Mouse (Mus musculus) embryonic facial prominence, embryonic 15.5 days (tissue): ENCODE data around the gene Trim3. TPM values are rescaled to one million over a fixed set of nuclear protein-coding genes. Genes with fewer than 3 reads are reported as not detected.

Experiments
- ATAC-seq: fragments of 200-750 bp; cut with Nextera tagmentation; 2 replicates; pipeline ENCODE4 v1.8.0; 2017; ENCODE audit warnings: low read depth, moderate TSS enrichment; ENCODE audit not compliant: insufficient number of reproducible peaks, low FRiP score, low TSS enrichment
- H3K27ac ChIP-seq: fragments of 300-500 bp; sonication (generic); replicated peaks from 2 replicates; pipeline ENCODE4 v1.5.1; 2015; ENCODE audit warnings: mild to moderate bottlenecking, inconsistent platforms
- H3K27me3 ChIP-seq: fragments of 300-500 bp; sonication (generic); 2 replicates; pipeline ENCODE4 v1.6.1; 2015; ENCODE audit warnings: inconsistent platforms
- H3K36me3 ChIP-seq: fragments of 300-500 bp; sonication (generic); 2 replicates; pipeline ENCODE4 v1.6.1; 2015; ENCODE audit warnings: mild to moderate bottlenecking, inconsistent platforms
- H3K4me1 ChIP-seq: fragments of 300-500 bp; sonication (generic); 2 replicates; pipeline ENCODE4 v1.6.1; 2015; ENCODE audit warnings: inconsistent platforms
- H3K4me2 ChIP-seq: fragments of 300-500 bp; sonication (generic); replicated peaks from 2 replicates; pipeline ENCODE4 v1.6.1; 2015; ENCODE audit warnings: mild to moderate bottlenecking, inconsistent platforms
- H3K4me3 ChIP-seq: fragments of 300-500 bp; sonication (generic); replicated peaks from 2 replicates; pipeline ENCODE4 v1.5.1; 2015; ENCODE audit warnings: mild to moderate bottlenecking, inconsistent platforms
- H3K9ac ChIP-seq: fragments of 300-500 bp; sonication (generic); 2 replicates; pipeline ENCODE4 v1.6.1; 2015; ENCODE audit warnings: inconsistent platforms
- H3K9me3 ChIP-seq: fragments of 300-500 bp; sonication (generic); replicated peaks from 2 replicates; pipeline ENCODE4 v1.6.1; 2016; ENCODE audit warnings: inconsistent platforms
- WGBS: fragments of 180-500 bp; shearing (Covaris S2); methylation state at CpG from one replicate; pipeline ENCODE4 v1.1.7; 2015; 5-methylcytosine and 5-hydroxymethylcytosine counted together
- polyA plus RNA-seq: library from polyadenylated mRNA; unstranded; fragments of >200 nt; fragmentation: Nextera tagmentation; extraction: Ambion mirVana; gene quantifications from 2 replicates; pipeline ENCODE4 v1.2.1, GENCODE M21; 2015

Trim3 gene
- polyA plus RNA-seq, result 45.2 and 48.1 TPM in 2 replicates

DNA sequence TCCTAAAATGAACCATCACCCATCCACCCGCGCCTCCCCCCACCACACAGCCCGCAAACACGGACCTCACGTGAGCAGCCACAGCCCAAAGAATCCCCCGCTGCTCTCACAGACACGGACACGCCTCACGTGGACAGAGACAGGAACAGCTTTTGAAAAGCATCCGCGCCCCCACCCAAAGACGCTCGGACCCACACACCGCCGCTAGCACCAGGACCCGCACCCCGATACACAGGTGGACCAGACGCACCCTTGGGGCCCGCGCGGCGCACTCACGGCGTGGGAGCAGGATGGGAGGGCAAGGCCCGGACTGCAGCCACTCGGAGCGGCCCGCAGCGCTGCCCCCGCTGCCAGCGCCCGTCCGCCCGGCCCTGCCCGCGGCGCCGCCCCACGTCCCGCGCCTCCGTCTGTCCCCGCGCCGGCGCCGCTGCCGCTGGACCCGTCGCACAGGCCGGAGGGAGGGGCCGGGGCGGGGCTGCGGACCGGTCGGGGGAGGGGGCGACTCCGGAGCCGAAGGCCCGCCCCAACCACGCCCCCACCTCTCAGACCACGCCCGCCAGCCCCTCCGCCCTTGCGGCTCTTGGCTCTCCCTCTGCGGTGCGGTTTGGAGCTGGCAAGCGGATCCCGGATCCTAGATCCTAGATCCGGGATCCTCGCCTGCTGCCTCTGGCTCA lies at the start of gene Trim3:
TSS of gene Trim3 (minus strand) at position 445 of the 674 bp plus-strand sequence.
- H3K4me2 ChIP-seq, result peak within 1 kb of the TSS; percentile 57
- ATAC-seq, result peak; percentile 92
- H3K27ac ChIP-seq, result peak within 1 kb of the TSS; percentile 83
- peak within 1 kb of the TSS; percentile 78 for H3K9ac ChIP-seq
- H3K27me3 ChIP-seq, result no peaks in the 10 kb centered on the region
- no peaks in the 10 kb centered on the region for H3K9me3 ChIP-seq
- under 1% methylated on average over 60 of the region's 71 CpGs for WGBS
- peak within 1 kb of the TSS; percentile 93 for H3K4me3 ChIP-seq
- H3K4me1 ChIP-seq, result peaks cover 45% of the 10 kb centered on the region
- peaks cover 29% of the 10 kb centered on the region for H3K36me3 ChIP-seq

DNA sequence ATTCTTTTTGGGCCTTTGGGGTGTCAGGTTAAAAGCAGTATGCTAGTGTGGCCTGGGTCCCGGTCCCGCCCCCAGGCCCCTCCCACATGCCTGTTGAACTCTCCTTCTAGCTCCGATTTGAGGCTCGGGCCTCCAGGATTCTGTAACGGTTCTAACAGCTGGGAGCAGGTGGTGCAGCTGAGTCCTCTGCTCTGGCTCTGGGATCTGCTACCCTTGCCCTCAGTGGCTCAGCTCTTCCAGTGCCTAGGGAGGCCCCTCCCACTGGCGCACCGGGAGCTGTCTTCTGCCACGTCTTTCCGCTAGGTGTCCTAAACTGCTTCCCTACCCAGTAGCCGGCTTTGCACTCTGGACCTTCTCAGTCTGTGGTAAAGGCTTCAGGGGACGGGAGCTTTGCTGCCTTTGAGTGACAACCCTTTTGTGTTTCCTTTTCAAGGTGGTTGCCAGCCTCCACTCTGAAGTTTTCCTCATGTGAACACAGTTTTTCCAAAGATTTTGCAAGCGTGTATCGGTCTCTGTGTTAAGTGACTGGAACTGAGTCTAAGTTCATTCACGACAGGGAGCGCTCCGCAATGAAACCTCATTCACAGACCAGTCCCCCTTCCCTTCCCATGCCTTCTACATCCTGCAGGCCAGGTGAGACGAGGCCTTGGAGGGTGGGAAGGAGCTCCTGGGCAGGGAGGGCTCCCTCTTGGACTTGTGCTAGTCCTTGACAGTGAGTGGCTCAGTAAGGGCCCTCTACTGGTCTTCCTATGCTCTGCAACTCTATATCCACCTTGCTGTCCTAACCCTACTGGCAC lies 17.5 kb upstream of the Trim3 start, which contains the start of gene Dnhd1:
TSS of gene Dnhd1 (plus strand) at position 189 of the 797 bp plus-strand sequence.
- peak within 1 kb of the TSS; percentile 71 for H3K27ac ChIP-seq

DNA sequence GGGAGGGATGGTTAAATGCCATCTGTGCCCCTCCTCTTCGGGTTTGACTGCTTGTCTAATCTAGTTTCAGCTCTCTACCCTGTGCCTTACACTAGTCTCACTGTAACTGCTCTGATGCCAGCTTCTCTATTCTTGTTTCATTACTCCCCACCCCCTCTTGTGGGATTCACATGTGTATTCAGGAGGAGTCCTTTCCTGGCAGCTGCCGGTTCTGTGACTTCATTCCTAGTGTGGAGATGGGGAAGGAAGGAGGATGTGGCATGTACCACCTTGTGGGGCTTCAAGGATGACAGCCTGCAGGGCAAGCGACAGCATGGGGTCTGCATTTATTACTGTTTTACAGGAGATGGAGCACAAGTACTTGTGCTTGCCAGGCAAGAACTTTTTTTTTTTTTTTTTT lies 8.6 kb upstream of the Trim3 start:
- no peaks in the 10 kb centered on the region for H3K9me3 ChIP-seq
- H3K4me3 ChIP-seq, result peak overlapping the region; percentile 85
- peaks cover 32% of the 10 kb centered on the region for H3K4me1 ChIP-seq
- no peak overlapping the region for H3K9ac ChIP-seq
- peak overlapping the region; percentile 86; the same call in 1 of the 2 replicates for H3K4me2 ChIP-seq
- H3K27me3 ChIP-seq, result no peaks in the 10 kb centered on the region
- 48% methylated on average over 3 of the region's 3 CpGs for whole genome bisulfite sequencing
- 0 out of 2 replicates have a peak overlapping the region, but pooled peaks have one; percentile 12 for H3K27ac ChIP-seq
- ATAC-seq, result no peak
- H3K36me3 ChIP-seq, result peaks cover 30% of the 10 kb centered on the region

More for the DNA sequence above, 17.5 kb upstream of the Trim3 start, which contains the start of gene Dnhd1:
- Histone ChIP-seq H3K4me3 (peak within 1 kb of the TSS; percentile 49), H3K36me3 (peaks cover 3% of the 10 kb centered on the region; the same call in 1 of the 2 replicates), H3K27me3 (no peaks in the 10 kb centered on the region), H3K9ac (peak within 1 kb of the TSS; percentile 31), H3K4me2 (peak within 1 kb of the TSS; percentile 83), H3K9me3 (no peaks in the 10 kb centered on the region), H3K4me1 (peaks cover 8% of the 10 kb centered on the region)
- WGBS, result 2% methylated on average over 17 of the region's 17 CpGs
- peak; percentile 90 for ATAC-seq

DNA sequence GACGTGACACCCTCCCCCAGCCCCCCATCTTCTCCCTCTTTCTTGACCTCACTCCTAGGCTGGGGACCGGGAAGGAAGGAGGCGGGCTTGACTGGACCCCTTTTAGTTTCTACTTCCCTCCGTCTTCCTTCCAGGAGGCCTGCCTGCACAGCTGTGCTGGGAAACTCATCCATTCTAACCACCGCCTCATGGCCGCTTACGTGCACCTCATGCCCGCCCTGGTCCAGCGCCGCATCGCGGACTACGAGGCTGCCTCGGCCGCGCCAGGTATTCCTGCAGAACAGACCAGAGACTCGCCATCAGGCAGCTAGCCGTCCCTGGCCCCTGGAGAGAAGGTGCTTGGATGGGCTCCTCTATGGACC lies 7.5 kb upstream of the Trim3 start:
- Histone ChIP-seq H3K9ac (peak overlapping the region; percentile 79), H3K9me3 (no peaks in the 10 kb centered on the region), H3K4me3 (peak overlapping the region; percentile 85), H3K27me3 (no peaks in the 10 kb centered on the region), H3K36me3 (peaks cover 40% of the 10 kb centered on the region), H3K4me2 (peak overlapping the region; percentile 86), H3K4me1 (peaks cover 32% of the 10 kb centered on the region), H3K27ac (peak overlapping the region; percentile 95)
- WGBS, result under 1% methylated on average over 18 of the region's 18 CpGs
- ATAC-seq, result 0 out of 2 replicates have a peak, but pooled peaks have one; percentile 1

GRCm38 (mm10) chr7:105640233-105640893 lies 7.0 kb upstream of the Trim3 start, which contains the start of the genes Arfip2 and Gm45799:
Gene Arfip2 (minus strand): TSS chr7:105640416.
Gene Gm45799 (plus strand): TSS chr7:105640552.
- WGBS, result under 1% methylated on average over 45 of the region's 45 CpGs
- Histone ChIP-seq H3K27me3 (no peaks in the 10 kb centered on the region), H3K9me3 (no peaks in the 10 kb centered on the region), H3K36me3 (peaks cover 45% of the 10 kb centered on the region), H3K27ac (peak within 1 kb of the TSS; percentile 95), H3K9ac (peak within 1 kb of the TSS; percentile 92), H3K4me1 (peaks cover 32% of the 10 kb centered on the region), H3K4me3 (peak within 1 kb of the TSS; percentile 85), H3K4me2 (peak within 1 kb of the TSS; percentile 86)
- peak; percentile 95 for ATAC-seq

GRCm38 (mm10) chr7:105639756-105640155 lies 6.4 kb upstream of the Trim3 start, which contains the start of gene Timm10b:
Gene Timm10b (plus strand): TSS chr7:105640056.
- no peaks in the 10 kb centered on the region for H3K27me3 ChIP-seq
- H3K27ac ChIP-seq, result peak within 1 kb of the TSS; percentile 95
- H3K4me2 ChIP-seq, result peak within 1 kb of the TSS; percentile 86
- H3K36me3 ChIP-seq, result peaks cover 46% of the 10 kb centered on the region
- H3K4me3 ChIP-seq, result peak within 1 kb of the TSS; percentile 85
- no peak for ATAC-seq
- peaks cover 32% of the 10 kb centered on the region for H3K4me1 ChIP-seq
- WGBS, result 0% methylated on average over 2 of the region's 2 CpGs
- peak within 1 kb of the TSS; percentile 92 for H3K9ac ChIP-seq
- no peaks in the 10 kb centered on the region for H3K9me3 ChIP-seq

DNA sequence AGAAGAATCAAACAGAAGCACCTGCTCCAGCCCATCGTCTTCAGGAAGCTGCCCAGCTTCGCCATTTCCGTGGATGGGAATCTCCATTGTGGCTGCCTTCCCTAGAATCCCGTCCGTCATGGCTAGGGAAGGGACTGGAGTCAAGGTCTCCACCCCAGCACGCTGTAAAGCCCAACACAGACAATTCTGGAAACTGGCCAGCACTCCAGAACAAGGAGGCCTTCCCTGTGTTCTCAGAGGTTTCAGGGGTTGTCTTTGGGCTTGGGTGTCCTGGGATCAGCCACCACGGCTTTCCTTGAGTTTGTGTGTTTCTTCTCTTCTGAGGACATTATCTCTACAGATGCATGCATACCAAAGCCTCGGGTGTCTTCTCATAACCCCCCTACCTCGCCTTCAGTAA lies 5.9 kb upstream of the Trim3 start:
- H3K4me1 ChIP-seq, result peaks cover 35% of the 10 kb centered on the region
- peak overlapping the region; percentile 85 for H3K4me3 ChIP-seq
- H3K4me2 ChIP-seq, result peak overlapping the region; percentile 86
- H3K36me3 ChIP-seq, result peaks cover 46% of the 10 kb centered on the region
- H3K27me3 ChIP-seq, result no peaks in the 10 kb centered on the region
- WGBS, result 66% methylated on average over 9 of the region's 9 CpGs
- H3K9ac ChIP-seq, result peak overlapping the region; percentile 92
- H3K27ac ChIP-seq, result peak overlapping the region; percentile 95; the same call in 1 of the 2 replicates
- ATAC-seq, result no peak
- H3K9me3 ChIP-seq, result no peaks in the 10 kb centered on the region

- no peaks in the 10 kb centered on the region for H3K9me3 ChIP-seq
- no peak for ATAC-seq
- H3K27ac ChIP-seq, result no peak overlapping the region
- H3K4me2 ChIP-seq, result peak overlapping the region; percentile 86
- peak overlapping the region; percentile 85; the same call in 1 of the 2 replicates for H3K4me3 ChIP-seq
- peaks cover 40% of the 10 kb centered on the region for H3K4me1 ChIP-seq
- WGBS, result 88% methylated on average over 6 of the region's 6 CpGs
- H3K9ac ChIP-seq, result no peak overlapping the region
- H3K36me3 ChIP-seq, result peaks cover 43% of the 10 kb centered on the region
- H3K27me3 ChIP-seq, result no peaks in the 10 kb centered on the region
Measured at GRCm38 (mm10) chr7:105638776-105639175, 5.4 kb upstream of the Trim3 start.

GRCm38 (mm10) chr7:105635726-105636125 lies 2.4 kb upstream of the Trim3 start:
- H3K4me1 ChIP-seq, result peaks cover 47% of the 10 kb centered on the region
- WGBS, result 86% methylated on average over 2 of the region's 2 CpGs
- no peak overlapping the region for H3K4me3 ChIP-seq
- no peak overlapping the region for H3K27ac ChIP-seq
- H3K9ac ChIP-seq, result no peak overlapping the region
- H3K9me3 ChIP-seq, result no peaks in the 10 kb centered on the region
- ATAC-seq, result no peak
- no peak overlapping the region for H3K4me2 ChIP-seq
- H3K27me3 ChIP-seq, result no peaks in the 10 kb centered on the region
- peaks cover 36% of the 10 kb centered on the region for H3K36me3 ChIP-seq

DNA sequence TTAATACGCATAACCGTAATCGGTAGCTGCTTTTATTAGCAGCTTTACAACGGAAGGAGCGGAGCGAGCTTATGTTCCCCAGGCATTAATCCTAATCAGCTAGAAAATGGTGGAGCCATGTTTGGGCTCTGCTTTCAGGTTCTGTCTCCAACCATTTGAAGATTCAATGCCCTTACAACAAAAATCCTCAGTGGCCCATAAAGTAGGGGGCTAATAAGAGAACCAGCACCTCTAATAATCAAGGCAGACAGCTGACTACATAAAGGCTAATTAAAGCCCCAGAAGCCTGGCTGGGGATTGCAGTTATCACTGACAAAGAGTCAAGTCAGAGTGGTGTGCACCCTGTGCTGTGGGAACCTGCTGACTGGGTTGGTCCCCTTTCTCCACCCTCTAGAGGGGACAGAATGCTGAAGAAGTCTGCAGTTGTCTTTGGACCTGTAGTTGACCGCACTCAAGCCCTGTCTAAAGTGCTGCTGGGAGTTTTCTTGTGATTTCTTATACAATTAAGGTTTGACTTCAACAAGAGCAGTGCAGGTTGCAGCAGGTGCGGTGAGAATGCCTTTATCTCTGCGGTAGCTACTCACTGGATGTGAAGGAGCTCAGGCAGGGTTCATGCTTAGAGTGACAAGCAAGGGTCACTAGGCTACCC lies 1.0 kb upstream of the Trim3 start:
- peaks cover 44% of the 10 kb centered on the region for H3K4me1 ChIP-seq
- peaks cover 36% of the 10 kb centered on the region for H3K36me3 ChIP-seq
- no peak overlapping the region for H3K9ac ChIP-seq
- H3K9me3 ChIP-seq, result no peaks in the 10 kb centered on the region
- WGBS, result 53% methylated on average over 9 of the region's 9 CpGs
- H3K4me2 ChIP-seq, result peak overlapping the region; percentile 57
- peak overlapping the region; percentile 93; the same call in 1 of the 2 replicates for H3K4me3 ChIP-seq
- H3K27ac ChIP-seq, result peak overlapping the region; percentile 83; the same call in 1 of the 2 replicates
- no peak for ATAC-seq
- H3K27me3 ChIP-seq, result no peaks in the 10 kb centered on the region
